Mouse (Mus musculus): ENCODE data around the gene Gm11084.

GRCm38 (mm10) chr2:72982110-72982785 lies 4.3 kb downstream of the Gm11084 start:
- TF ChIP-seq GATA1 (IDR thresholded peaks at IDR 0.05; ENCODE audit: borderline replicate concordance, low read length) (no peak), FLI1 (IDR thresholded peaks at IDR 0.05; ENCODE audit: low read length) (no peak)
